Mouse (Mus musculus): ENCODE data around the gene Ctse. TPM values are rescaled to one million over a fixed set of nuclear protein-coding genes. Genes with fewer than 3 reads are reported as not detected.

Gene Ctse
- polyA plus RNA-seq, 1 experiment from 2014 or later = 0.15 TPM

Other genes with a start within 250 kb of the Ctse start
- gene Srgap2, start 111.0 kb upstream of the Ctse start, polyA plus RNA-seq (2016; fragmentation: Nextera tagmentation; extraction: Ambion mirVana) = 15.3 and 17.1 TPM in 2 replicates
- gene Fam72a, start 110.4 kb upstream of the Ctse start, polyA plus RNA-seq (2016; fragmentation: Nextera tagmentation; extraction: Ambion mirVana) = 3.1 and 3.8 TPM in 2 replicates
- not detected in 2 replicates for gene Avpr1b, start 39.1 kb upstream of the Ctse start, polyA plus RNA-seq (2016; fragmentation: Nextera tagmentation; extraction: Ambion mirVana)
- gene Rab7b, start 50.4 kb downstream of the Ctse start, polyA plus RNA-seq (2016; fragmentation: Nextera tagmentation; extraction: Ambion mirVana) = 0.97 and 1.3 TPM in 2 replicates
- gene Slc26a9, start 105.7 kb downstream of the Ctse start, polyA plus RNA-seq (2016; fragmentation: Nextera tagmentation; extraction: Ambion mirVana) = not detected in 2 replicates
- gene Pm20d1, start 159.1 kb downstream of the Ctse start, polyA plus RNA-seq (2016; fragmentation: Nextera tagmentation; extraction: Ambion mirVana) = 1.7 and 2.5 TPM in 2 replicates
- gene Slc41a1, start 189.2 kb downstream of the Ctse start, polyA plus RNA-seq (2016; fragmentation: Nextera tagmentation; extraction: Ambion mirVana) = 13.7 and 14.9 TPM in 2 replicates
- gene Rab29, start 228.9 kb downstream of the Ctse start, polyA plus RNA-seq (2016; fragmentation: Nextera tagmentation; extraction: Ambion mirVana) = 14.5 and 14.7 TPM in 2 replicates

Data from limb, embryonic 12.5 days (tissue).